Mouse (Mus musculus) stomach, postnatal 0 days (tissue): ENCODE data around the gene 2010003K11Rik. TPM values are rescaled to one million over a fixed set of nuclear protein-coding genes. Genes with fewer than 3 reads are reported as not detected.

Source experiments
- ATAC-seq: fragments of 200-750 bp; cut with Nextera tagmentation; 2 replicates; pipeline ENCODE4 v1.8.0; 2017; ENCODE audit not compliant: low FRiP score, low TSS enrichment
- DNase-seq: peaks from one replicate; pipeline ENCODE4 v3.0.0-alpha.2; 2016; ENCODE audit warnings: low spot score
- H3K27ac ChIP-seq: fragments of 300-500 bp; sonication (generic); replicated peaks from 2 replicates; pipeline ENCODE4 v1.5.1; 2014; ENCODE audit warnings: mild to moderate bottlenecking, control low read depth
- H3K27me3 ChIP-seq: fragments of 300-500 bp; sonication (generic); 2 replicates; pipeline ENCODE4 v1.6.1; 2014; ENCODE audit warnings: low read length; ENCODE audit not compliant: control insufficient read depth, insufficient read depth
- H3K36me3 ChIP-seq: fragments of 300-500 bp; sonication (generic); 2 replicates; pipeline ENCODE4 v1.6.1; 2014; ENCODE audit warnings: low read length, mixed read lengths; ENCODE audit not compliant: control insufficient read depth, insufficient read depth
- H3K4me1 ChIP-seq: fragments of 300-500 bp; sonication (generic); replicated peaks from 2 replicates; pipeline ENCODE4 v1.6.1; 2014; ENCODE audit warnings: antibody characterized with exemption; ENCODE audit not compliant: control insufficient read depth, insufficient read depth
- H3K4me2 ChIP-seq: fragments of 300-500 bp; sonication (generic); replicated peaks from 2 replicates; pipeline ENCODE4 v1.6.1; 2014; ENCODE audit warnings: low read depth, mild to moderate bottlenecking, control low read depth, moderate library complexity
- H3K4me3 ChIP-seq: fragments of 300-500 bp; sonication (generic); 2 replicates; pipeline ENCODE4 v1.5.1; 2014; ENCODE audit warnings: low read depth, low read length, control low read depth
- H3K9ac ChIP-seq: fragments of 300-500 bp; sonication (generic); 2 replicates; pipeline ENCODE4 v1.6.1; 2014; ENCODE audit warnings: mild to moderate bottlenecking, low read length, control low read depth, mixed read lengths
- H3K9me3 ChIP-seq: fragments of 300-500 bp; sonication (generic); 2 replicates; pipeline ENCODE4 v1.6.1; 2016; ENCODE audit warnings: low read length; ENCODE audit not compliant: control insufficient read depth
- CTCF ChIP-seq: IDR thresholded peaks from 2 replicates; pipeline ENCODE4 v1.5.1; 2016; ENCODE audit warnings: antibody characterized with exemption, low read depth, mild to moderate bottlenecking, moderate library complexity
- EP300 ChIP-seq: optimal IDR thresholded peaks from 2 replicates; pipeline ENCODE3; 2016; ENCODE audit warnings: antibody characterized with exemption
- WGBS: fragments of 180-500 bp; shearing (Covaris S2); extraction: QIAGEN DNeasy Blood & Tissue Kit; methylation state at CpG from one replicate; pipeline ENCODE4 v1.1.7; 2014; 5-methylcytosine and 5-hydroxymethylcytosine counted together
- polyA plus RNA-seq: library from polyadenylated mRNA; unstranded; fragments of >200 nt; fragmentation: Nextera tagmentation; extraction: Ambion mirVana; gene quantifications from 2 replicates; pipeline ENCODE4 v1.2.1, GENCODE M21; 2015

2010003K11Rik gene
- polyA plus RNA-seq, 1 experiment from 2014 or later = 1.5 TPM

DNA sequence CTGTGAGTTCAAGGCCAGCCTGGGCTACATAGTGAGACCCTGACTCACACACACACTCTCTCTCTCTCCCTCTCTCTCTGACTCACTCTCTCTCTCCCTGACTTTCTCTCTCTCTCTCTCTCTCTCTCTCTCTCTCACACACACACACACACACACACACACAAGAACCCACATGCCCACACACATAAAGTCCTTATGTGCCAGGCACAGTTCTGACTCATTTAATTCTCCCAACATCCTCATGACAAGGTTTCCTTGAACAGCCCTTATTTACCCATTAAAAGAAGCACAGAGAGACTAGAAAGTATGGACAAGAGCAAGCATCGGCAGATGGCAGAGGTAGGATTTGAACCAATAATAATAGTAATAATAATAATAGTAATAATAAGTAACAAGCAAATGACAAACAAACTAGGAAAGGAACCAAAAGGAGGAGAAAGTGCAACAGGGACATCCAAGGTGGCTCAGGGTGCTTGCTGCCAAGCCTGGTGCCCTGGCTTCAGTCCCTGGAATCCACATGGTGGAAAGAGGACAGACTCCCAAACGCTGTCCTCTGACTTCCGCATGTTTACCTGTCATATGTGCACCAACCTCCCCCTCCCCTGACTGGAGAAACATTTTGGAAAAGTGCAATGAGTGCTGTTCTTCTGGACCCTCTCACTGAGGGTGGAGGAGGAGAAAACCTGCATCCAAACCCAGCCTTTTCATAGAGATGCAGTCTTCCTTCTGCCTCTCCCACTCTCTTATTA lies 16.1 kb downstream of the 2010003K11Rik start:
- WGBS = 82% methylated on average over 3 of the region's 3 CpGs
- H3K4me3 ChIP-seq = no peak overlapping the region
- H3K36me3 ChIP-seq = no peaks in the 10 kb centered on the region
- no peaks in the 10 kb centered on the region for H3K4me1 ChIP-seq
- TF ChIP-seq EP300 (no peak), CTCF (no peak)
- no peaks in the 10 kb centered on the region for H3K27me3 ChIP-seq
- DNase-seq (no peak), ATAC-seq (no peak)
- H3K4me2 ChIP-seq = no peak overlapping the region
- no peak overlapping the region for H3K9ac ChIP-seq
- no peak overlapping the region for H3K27ac ChIP-seq
- no peaks in the 10 kb centered on the region for H3K9me3 ChIP-seq

GRCm38 (mm10) chr19:4481326-4481725 lies 17.1 kb downstream of the 2010003K11Rik start:
- 26% methylated on average over 4 of the region's 4 CpGs for WGBS
- Histone ChIP-seq H3K4me1 (no peaks in the 10 kb centered on the region), H3K27me3 (no peaks in the 10 kb centered on the region), H3K9me3 (no peaks in the 10 kb centered on the region), H3K9ac (no peak overlapping the region), H3K4me2 (no peak overlapping the region), H3K36me3 (no peaks in the 10 kb centered on the region), H3K4me3 (no peak overlapping the region), H3K27ac (no peak overlapping the region)
- TF ChIP-seq EP300 (no peak), CTCF (no peak)
- DNase-seq = no peak
- ATAC-seq = no peak

- Histone ChIP-seq H3K9me3 (no peaks in the 10 kb centered on the region), H3K4me1 (no peaks in the 10 kb centered on the region), H3K36me3 (no peaks in the 10 kb centered on the region), H3K27me3 (no peaks in the 10 kb centered on the region), H3K4me3 (no peak overlapping the region), H3K9ac (no peak overlapping the region), H3K27ac (no peak overlapping the region), H3K4me2 (no peak overlapping the region)
- no peak for TF ChIP-seq EP300
- no peak for TF ChIP-seq CTCF
- DNase-seq (no peak), ATAC-seq (no peak)
- WGBS = 85% methylated on average over 2 of the region's 2 CpGs
Observed at GRCm38 (mm10) chr19:4480041-4480440, 18.3 kb downstream of the 2010003K11Rik start.

- peak; percentile 63 for TF ChIP-seq CTCF
- no peak for TF ChIP-seq EP300
- Histone ChIP-seq H3K4me1 (no peaks in the 10 kb centered on the region), H3K4me2 (no peak overlapping the region), H3K27ac (no peak overlapping the region), H3K27me3 (no peaks in the 10 kb centered on the region; the same call in 1 of the 2 replicates), H3K4me3 (no peak overlapping the region), H3K9ac (no peak overlapping the region), H3K36me3 (no peaks in the 10 kb centered on the region), H3K9me3 (no peaks in the 10 kb centered on the region)
- no peak for ATAC-seq
- no peak for DNase-seq
- WGBS = 26% methylated on average over 1 of the region's 1 CpGs
Observed at GRCm38 (mm10) chr19:4478190-4478516, 20.2 kb downstream of the 2010003K11Rik start.

GRCm38 (mm10) chr19:4477345-4478189 lies 20.8 kb downstream of the 2010003K11Rik start, which contains the start of gene Syt12:
Gene Syt12, minus strand, starts transcription at chr19:4477447.
- no peaks in the 10 kb centered on the region for H3K36me3 ChIP-seq
- 18% methylated on average over 21 of the region's 21 CpGs for WGBS
- peak; percentile 79 for ATAC-seq
- peak; percentile 89 for DNase-seq
- H3K4me2 ChIP-seq = peak within 1 kb of the TSS; percentile 93
- peak within 1 kb of the TSS; percentile 24; the same call in 1 of the 2 replicates for H3K27ac ChIP-seq
- TF ChIP-seq CTCF (no peak), EP300 (no peak)
- H3K4me3 ChIP-seq = peak within 1 kb of the TSS; percentile 52
- H3K4me1 ChIP-seq = no peaks in the 10 kb centered on the region
- H3K9me3 ChIP-seq = no peaks in the 10 kb centered on the region
- no peaks in the 10 kb centered on the region; the same call in 1 of the 2 replicates for H3K27me3 ChIP-seq
- peak within 1 kb of the TSS; percentile 68 for H3K9ac ChIP-seq
